Comparison of ENCODE assay signal across 10 mouse cellular contexts in the genomic region with DNA sequence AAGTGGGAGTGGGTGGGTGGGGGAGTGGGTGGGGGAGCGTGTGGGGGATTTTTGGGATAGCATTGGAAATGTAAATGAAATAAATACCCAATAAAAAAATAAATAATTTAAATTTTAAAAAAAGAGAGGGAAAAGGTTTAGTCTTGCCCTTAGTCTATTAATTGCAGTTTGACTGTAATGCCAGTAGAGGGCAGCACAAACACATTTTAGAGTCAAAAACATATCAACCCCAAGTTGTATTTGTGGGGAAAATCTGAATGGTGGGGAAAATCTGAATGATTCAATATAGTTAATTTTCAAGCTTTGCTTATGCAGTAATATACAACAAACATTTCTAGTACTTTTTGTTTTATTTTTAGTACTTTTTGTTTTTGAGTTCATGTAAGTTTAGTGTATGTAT. TPM values are rescaled to one million over a fixed set of nuclear protein-coding genes. Genes with fewer than 3 reads are reported as not detected.
DNase-seq lines count a peak whose midpoint lies in the region; ATAC-seq and TF ChIP-seq lines count a peak whose summit lies in the region.
"Had no signal": no experiment of that assay in that cellular context is flagged by ENCODE, and none has a peak within 500 bp of the region (broad histone marks: within the 10 kb centered on the region; RNA-seq: fewer than 3 reads in every experiment).

No protein-coding gene starts in this region.

- no peaks in the 10 kb centered on the region for H3K9me3 ChIP-seq in kidney, embryonic 16.5 days (ENCODE audit: low read length)
- H3K9me3 ChIP-seq: forebrain, embryonic 13.5 days; hindbrain, embryonic 12.5 days; neural tube, embryonic 13.5 days had no signal

- no peak overlapping the region for H3K4me2 ChIP-seq in kidney, embryonic 16.5 days (replicated peaks; ENCODE audit: low read depth, low read length)
- H3K4me2 ChIP-seq: forebrain, embryonic 13.5 days; hindbrain, embryonic 12.5 days; neural tube, embryonic 13.5 days had no signal

- peak; percentile 30 for DNase-seq in kidney, adult 2 months
- DNase-seq in thymus, postnatal 14 days: peak; percentile 17
- DNase-seq in thymus, postnatal 25 days: no peak
- peak; percentile 46 for DNase-seq in c-Kit-positive CD71-positive TER-119-positive erythroid progenitor cells, embryonic 14.5 days (ENCODE audit: low spot score)
- no peak for DNase-seq in spleen, postnatal 4 days (ENCODE audit: low spot score in 2 of 2)
- DNase-seq in heart, postnatal 25 days (ENCODE audit: low spot score): no peak

- H3K36me3 ChIP-seq in kidney, adult 2 months (ENCODE audit: control insufficient read depth, insufficient read depth, low read length): no peaks in the 10 kb centered on the region
- no peaks in the 10 kb centered on the region for H3K36me3 ChIP-seq in kidney, embryonic 16.5 days (ENCODE audit: insufficient read depth, low read length)
- H3K36me3 ChIP-seq: hindbrain, embryonic 12.5 days; neural tube, embryonic 13.5 days had no signal

- H3K4me1 ChIP-seq in kidney, adult 2 months (ENCODE audit: control insufficient read depth, insufficient read depth, low read length): no peaks in the 10 kb centered on the region
- H3K4me1 ChIP-seq in kidney, embryonic 16.5 days (ENCODE audit: insufficient read depth, low read length): 0 out of 2 replicates have a peak, but pooled peaks cover 6% of the 10 kb centered on the region

- 9% methylated on average over 1 of the region's 1 CpGs for WGBS in kidney, adult 2 months
- WGBS in kidney, embryonic 16.5 days: 15% methylated on average over 1 of the region's 1 CpGs

- no peak overlapping the region for H3K27ac ChIP-seq in kidney, adult 2 months (ENCODE audit: insufficient read depth, low read depth, low read length)
- no peak overlapping the region for H3K27ac ChIP-seq in kidney, embryonic 16.5 days (ENCODE audit: low read length)
- H3K27ac ChIP-seq: forebrain, embryonic 13.5 days; hindbrain, embryonic 12.5 days; neural tube, embryonic 13.5 days had no signal

- TF ChIP-seq CTCF in kidney, adult 2 months (conservative IDR thresholded peaks at IDR 0.05; ENCODE audit: insufficient read depth, insufficient read length, low read depth, low read length): no peak

- H3K9ac ChIP-seq in kidney, embryonic 16.5 days (replicated peaks; ENCODE audit: low read length): no peak overlapping the region
- H3K9ac ChIP-seq: forebrain, embryonic 13.5 days; hindbrain, embryonic 12.5 days; neural tube, embryonic 13.5 days had no signal

- ATAC-seq in kidney, embryonic 16.5 days (ENCODE audit: low FRiP score, low TSS enrichment): no peak
- ATAC-seq: forebrain, embryonic 13.5 days had no signal

- H3K4me3 ChIP-seq in kidney, adult 2 months (ENCODE audit: insufficient read depth, low read depth, low read length): no peak overlapping the region
- no peak overlapping the region for H3K4me3 ChIP-seq in kidney, embryonic 16.5 days (ENCODE audit: low read length)
- H3K4me3 ChIP-seq: forebrain, embryonic 13.5 days; hindbrain, embryonic 12.5 days; neural tube, embryonic 13.5 days had no signal

- H3K27me3 ChIP-seq in kidney, adult 2 months (replicated peaks; ENCODE audit: control insufficient read depth, insufficient read depth, low read length): no peaks in the 10 kb centered on the region
- H3K27me3 ChIP-seq in kidney, embryonic 16.5 days (ENCODE audit: insufficient read depth, low read length): peaks cover 4% of the 10 kb centered on the region

- no peak for TF ChIP-seq POLR2A in kidney, adult 2 months (IDR thresholded peaks at IDR 0.05; ENCODE audit: low read depth, low read length)

- intact Hi-C loops in heart, postnatal 25 days (cut with DNase I): no loop called here

RNA-seq across cellular contexts. Expression of gene Spdya, which starts 3.3 kb away (rescaled TPM):
- polyA plus RNA-seq in kidney, adult 2 months (2012; rRNA removed): 0.08 TPM in 1 of 2 replicates, not detected in the other
- 0.59 and 0.63 TPM in 2 replicates for polyA plus RNA-seq in kidney, embryonic 16.5 days (2015; fragmentation: Nextera tagmentation; extraction: Ambion mirVana)
- total RNA-seq in heart, postnatal 25 days (2021): under 1 TPM in 1 of 2 experiments, not detected in 1; 0.14 TPM

RNA-seq across cellular contexts. Expression of gene Ndc80, which starts 21.9 kb away (rescaled TPM):
- polyA plus RNA-seq in kidney, adult 2 months (2012; rRNA removed): 0.03 TPM in 1 of 2 replicates, not detected in the other
- polyA plus RNA-seq in kidney, embryonic 16.5 days (2015; fragmentation: Nextera tagmentation; extraction: Ambion mirVana): 50.7 and 51.2 TPM in 2 replicates
- 1 to 10 TPM; 1.1 TPM for total RNA-seq in heart, postnatal 25 days (2021)

Comparison
In these comparisons a context has a peak if more than half of its experiments do, and no peak if none do; other contexts are left out.
1. DNase-seq: peak in kidney, adult 2 months (single experiment), thymus, postnatal 14 days (single experiment) and c-Kit-positive CD71-positive TER-119-positive erythroid progenitor cells, embryonic 14.5 days (single experiment); none in thymus, postnatal 25 days (single experiment), spleen, postnatal 4 days (0 of 2) and heart, postnatal 25 days (single experiment).
2. RNA of gene Ndc80, which starts 21.9 kb away (polyA plus RNA-seq): 50.7 to 51.2 TPM in kidney, embryonic 16.5 days; 0.03 TPM in kidney, adult 2 months; every median in the first group is over 10 times any median in the second.